Mouse (Mus musculus) embryonic facial prominence, embryonic 14.5 days (tissue): ENCODE data around the gene Tbcd. TPM values are rescaled to one million over a fixed set of nuclear protein-coding genes. Genes with fewer than 3 reads are reported as not detected.

Experiments
- ATAC-seq: fragments of 200-750 bp; cut with Nextera tagmentation; 2 replicates; pipeline ENCODE4 v1.8.0; 2017; ENCODE audit warnings: low read depth, moderate number of reproducible peaks, moderate TSS enrichment
- DNase-seq: peaks from one replicate; pipeline ENCODE4 v3.0.0-alpha.2; 2015; ENCODE audit warnings: low spot score
- H3K27ac ChIP-seq: fragments of 300-500 bp; sonication (generic); replicated peaks from 2 replicates; pipeline ENCODE4 v1.5.1; 2014; ENCODE audit warnings: low read depth, mild to moderate bottlenecking, low read length, moderate library complexity
- H3K27me3 ChIP-seq: fragments of 300-500 bp; sonication (generic); replicated peaks from 2 replicates; pipeline ENCODE4 v1.6.1; 2014; ENCODE audit warnings: low read length; ENCODE audit not compliant: control insufficient read depth, insufficient read depth
- H3K36me3 ChIP-seq: fragments of 300-500 bp; sonication (generic); 2 replicates; pipeline ENCODE4 v1.6.1; 2014; ENCODE audit warnings: low read length, mixed read lengths; ENCODE audit not compliant: control insufficient read depth, insufficient read depth
- H3K4me1 ChIP-seq: fragments of 300-500 bp; sonication (generic); 2 replicates; pipeline ENCODE4 v1.6.1; 2014; ENCODE audit warnings: antibody characterized with exemption, low read length; ENCODE audit not compliant: control insufficient read depth, insufficient read depth
- H3K4me2 ChIP-seq: fragments of 300-500 bp; sonication (generic); 2 replicates; pipeline ENCODE4 v1.6.1; 2014; ENCODE audit warnings: low read depth, mild to moderate bottlenecking, low read length, moderate library complexity, mixed read lengths
- H3K4me3 ChIP-seq: fragments of 300-500 bp; sonication (generic); 2 replicates; pipeline ENCODE4 v1.5.1; 2014; ENCODE audit warnings: low read depth, mild to moderate bottlenecking, low read length
- H3K9ac ChIP-seq: fragments of 300-500 bp; sonication (generic); 2 replicates; pipeline ENCODE4 v1.6.1; 2014; ENCODE audit warnings: low read depth, mild to moderate bottlenecking, low read length, moderate library complexity, mixed read lengths
- H3K9me3 ChIP-seq: fragments of 300-500 bp; sonication (generic); 2 replicates; pipeline ENCODE4 v1.6.1; 2016; ENCODE audit warnings: low read length; ENCODE audit not compliant: control insufficient read depth
- WGBS: fragments of 180-500 bp; shearing (Covaris S2); extraction: QIAGEN DNeasy Blood & Tissue Kit; methylation state at CpG from one replicate; pipeline ENCODE4 v1.1.7; 2014; 5-methylcytosine and 5-hydroxymethylcytosine counted together
- polyA plus RNA-seq: library from polyadenylated mRNA; unstranded; fragments of >200 nt; fragmentation: Nextera tagmentation; extraction: Ambion mirVana; gene quantifications from 2 replicates; pipeline ENCODE4 v1.2.1, GENCODE M21; 2014

Tbcd gene
- 38.8 and 40.3 TPM in 2 replicates for polyA plus RNA-seq

GRCm38 (mm10) chr11:121451753-121452635, at the start of gene Tbcd:
Gene Tbcd (plus strand): TSS chr11:121451949.
- DNase-seq, result peak; percentile 96
- Histone ChIP-seq H3K4me1 (peaks cover 7% of the 10 kb centered on the region; the same call in 1 of the 2 replicates), H3K9me3 (no peaks in the 10 kb centered on the region), H3K27ac (peak within 1 kb of the TSS; percentile 48), H3K4me2 (peak within 1 kb of the TSS; percentile 80), H3K9ac (peak within 1 kb of the TSS; percentile 71), H3K27me3 (no peaks in the 10 kb centered on the region), H3K36me3 (peaks cover 9% of the 10 kb centered on the region), H3K4me3 (peak within 1 kb of the TSS; percentile 91)
- peak; percentile 96 for ATAC-seq
- WGBS, result under 1% methylated on average over 58 of the region's 58 CpGs

- no peak overlapping the region for H3K4me2 ChIP-seq
Measured at GRCm38 (mm10) chr11:121407366-121408155, 44.2 kb upstream of the Tbcd start.

GRCm38 (mm10) chr11:121414762-121415161, 37.0 kb upstream of the Tbcd start:
- 81% methylated on average over 5 of the region's 5 CpGs for WGBS
- Histone ChIP-seq H3K4me1 (no peaks in the 10 kb centered on the region), H3K27ac (no peak overlapping the region), H3K36me3 (no peaks in the 10 kb centered on the region), H3K9me3 (no peaks in the 10 kb centered on the region), H3K27me3 (no peaks in the 10 kb centered on the region), H3K4me3 (no peak overlapping the region), H3K9ac (no peak overlapping the region), H3K4me2 (no peak overlapping the region)
- DNase-seq (no peak), ATAC-seq (no peak)

More at GRCm38 (mm10) chr11:121407366-121408155, 44.2 kb upstream of the Tbcd start:
- 75% methylated on average over 3 of the region's 3 CpGs for WGBS
- ATAC-seq, result no peak
- Histone ChIP-seq H3K9ac (no peak overlapping the region), H3K4me1 (no peaks in the 10 kb centered on the region), H3K9me3 (no peaks in the 10 kb centered on the region), H3K27me3 (no peaks in the 10 kb centered on the region), H3K27ac (no peak overlapping the region), H3K36me3 (no peaks in the 10 kb centered on the region), H3K4me3 (no peak overlapping the region)
- no peak for DNase-seq

- H3K4me2 ChIP-seq, result no peak overlapping the region
- no peaks in the 10 kb centered on the region for H3K9me3 ChIP-seq
- H3K27ac ChIP-seq, result no peak overlapping the region
- no peaks in the 10 kb centered on the region for H3K36me3 ChIP-seq
- ATAC-seq (no peak), DNase-seq (no peak)
- no peak overlapping the region for H3K4me3 ChIP-seq
- H3K4me1 ChIP-seq, result peaks cover 1% of the 10 kb centered on the region; the same call in 1 of the 2 replicates
- H3K9ac ChIP-seq, result no peak overlapping the region
- 62% methylated on average over 5 of the region's 5 CpGs for WGBS
- H3K27me3 ChIP-seq, result no peaks in the 10 kb centered on the region
Measured at GRCm38 (mm10) chr11:121415351-121415750, 36.4 kb upstream of the Tbcd start.

GRCm38 (mm10) chr11:121417971-121418370, 33.8 kb upstream of the Tbcd start:
- Histone ChIP-seq H3K27ac (no peak overlapping the region), H3K27me3 (no peaks in the 10 kb centered on the region), H3K4me2 (no peak overlapping the region), H3K9me3 (no peaks in the 10 kb centered on the region), H3K4me1 (peaks cover 11% of the 10 kb centered on the region), H3K9ac (no peak overlapping the region), H3K36me3 (no peaks in the 10 kb centered on the region), H3K4me3 (no peak overlapping the region)
- DNase-seq (no peak), ATAC-seq (no peak)
- 81% methylated on average over 5 of the region's 5 CpGs for WGBS

- WGBS, result 43% methylated on average over 2 of the region's 2 CpGs
- ATAC-seq (no peak), DNase-seq (no peak)
- H3K36me3 ChIP-seq, result no peaks in the 10 kb centered on the region
- H3K4me1 ChIP-seq, result peaks cover 11% of the 10 kb centered on the region
- no peak overlapping the region for H3K4me2 ChIP-seq
- no peaks in the 10 kb centered on the region for H3K27me3 ChIP-seq
- H3K27ac ChIP-seq, result no peak overlapping the region
- no peak overlapping the region for H3K9ac ChIP-seq
- no peak overlapping the region for H3K4me3 ChIP-seq
- no peaks in the 10 kb centered on the region for H3K9me3 ChIP-seq
Measured at GRCm38 (mm10) chr11:121418932-121419331, 32.8 kb upstream of the Tbcd start.

GRCm38 (mm10) chr11:121420379-121420778, 31.4 kb upstream of the Tbcd start:
- DNase-seq (no peak), ATAC-seq (no peak)
- Histone ChIP-seq H3K4me1 (peaks cover 11% of the 10 kb centered on the region), H3K9me3 (no peaks in the 10 kb centered on the region), H3K4me2 (peak overlapping the region; percentile 82), H3K27ac (peak overlapping the region; percentile 79), H3K4me3 (peak overlapping the region; percentile 84), H3K9ac (peak overlapping the region; percentile 75; the same call in 1 of the 2 replicates), H3K36me3 (no peaks in the 10 kb centered on the region), H3K27me3 (no peaks in the 10 kb centered on the region)
- 48% methylated on average over 5 of the region's 5 CpGs for WGBS

GRCm38 (mm10) chr11:121420830-121421552, 30.8 kb upstream of the Tbcd start, which contains the start of gene Fn3krp:
Gene Fn3krp (plus strand): TSS chr11:121421401.
- Histone ChIP-seq H3K27me3 (no peaks in the 10 kb centered on the region), H3K4me2 (peak within 1 kb of the TSS; percentile 82)
- 1% methylated on average over 28 of the region's 28 CpGs for WGBS

More at GRCm38 (mm10) chr11:121420830-121421552, 30.8 kb upstream of the Tbcd start, which contains the start of gene Fn3krp:
- peak; percentile 100 for DNase-seq
- Histone ChIP-seq H3K27ac (peak within 1 kb of the TSS; percentile 79), H3K36me3 (no peaks in the 10 kb centered on the region), H3K4me1 (peaks cover 11% of the 10 kb centered on the region), H3K9me3 (no peaks in the 10 kb centered on the region), H3K4me3 (peak within 1 kb of the TSS; percentile 84), H3K9ac (peak within 1 kb of the TSS; percentile 75)
- ATAC-seq, result peak; percentile 99
